Mouse (Mus musculus): Measurements from ENCODE around the gene Rps21. TPM values are rescaled to one million over a fixed set of nuclear protein-coding genes. Genes with fewer than 3 reads are reported as not detected.

Gene Rps21
- polyA plus RNA-seq (2016; fragmentation: Nextera tagmentation; extraction: Ambion mirVana) = 523 and 574 TPM in 2 replicates

DNA sequence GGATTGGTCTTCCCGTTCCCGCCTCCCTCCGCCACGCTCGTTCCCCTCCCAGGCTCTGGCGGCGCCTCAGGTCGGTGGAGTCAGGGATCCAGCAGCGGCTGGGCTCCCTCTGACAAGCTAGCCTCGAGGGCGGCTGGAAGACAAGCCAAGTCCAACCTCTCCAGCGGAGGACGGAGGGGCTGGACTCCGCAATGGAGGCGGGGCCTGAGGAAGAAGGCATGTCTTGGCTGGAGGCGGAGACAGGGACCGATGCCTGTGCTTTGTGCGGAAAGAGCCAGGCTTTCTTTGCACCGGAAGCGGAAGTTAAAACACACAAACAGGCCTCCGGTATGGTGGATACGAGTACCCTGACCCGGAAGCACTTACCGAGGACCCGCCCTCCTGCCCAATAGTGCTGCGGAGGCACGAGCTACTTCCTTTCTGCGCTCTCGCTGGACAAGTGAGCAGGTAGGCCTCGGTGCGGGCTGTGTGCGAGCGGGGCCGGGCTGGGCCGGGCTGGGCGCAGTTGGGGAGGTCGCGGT is at the start of gene Rps21:
Gene Rps21 (plus strand): TSS at position 377 of the 521 bp plus-strand sequence.
- no peaks in the 10 kb centered on the region for H3K9me3 ChIP-seq
- WGBS = 0% methylated on average over 38 of the region's 38 CpGs
- H3K27me3 ChIP-seq = no peaks in the 10 kb centered on the region
- H3K4me1 ChIP-seq = peaks cover 13% of the 10 kb centered on the region
- H3K27ac ChIP-seq = peak within 1 kb of the TSS; percentile 89
- ATAC-seq (ENCODE audit: insufficient number of reproducible peaks, insufficient read depth, low FRiP score, low TSS enrichment) = peak; percentile 95
- H3K4me3 ChIP-seq = peak within 1 kb of the TSS; percentile 80
- peak within 1 kb of the TSS; percentile 80 for H3K4me2 ChIP-seq (replicated peaks)
- peak within 1 kb of the TSS; percentile 87 for H3K9ac ChIP-seq
- H3K36me3 ChIP-seq = peaks cover 39% of the 10 kb centered on the region

DNA sequence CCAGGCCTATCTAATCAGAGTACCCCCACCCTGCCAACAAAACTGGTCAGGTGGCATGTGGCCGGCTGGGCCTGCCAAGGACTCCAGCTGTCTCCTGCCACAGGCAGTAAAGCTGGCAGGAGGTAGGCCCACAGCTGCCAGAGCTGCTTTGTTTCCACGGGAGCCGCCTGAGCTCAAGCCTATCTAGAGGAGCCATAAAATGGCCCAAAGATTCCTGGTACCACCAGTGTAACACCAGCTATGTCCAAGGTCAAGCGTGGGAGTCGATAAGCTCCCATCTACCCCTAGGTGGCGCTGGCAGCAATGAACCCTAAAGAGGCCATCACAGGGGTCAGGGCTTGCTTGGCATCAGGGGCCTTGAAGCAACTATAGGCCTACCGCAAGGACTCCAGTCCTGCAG is 49.3 kb upstream of the Rps21 start:
- no peak for ATAC-seq (ENCODE audit: insufficient number of reproducible peaks, insufficient read depth, low FRiP score, low TSS enrichment)

DNA sequence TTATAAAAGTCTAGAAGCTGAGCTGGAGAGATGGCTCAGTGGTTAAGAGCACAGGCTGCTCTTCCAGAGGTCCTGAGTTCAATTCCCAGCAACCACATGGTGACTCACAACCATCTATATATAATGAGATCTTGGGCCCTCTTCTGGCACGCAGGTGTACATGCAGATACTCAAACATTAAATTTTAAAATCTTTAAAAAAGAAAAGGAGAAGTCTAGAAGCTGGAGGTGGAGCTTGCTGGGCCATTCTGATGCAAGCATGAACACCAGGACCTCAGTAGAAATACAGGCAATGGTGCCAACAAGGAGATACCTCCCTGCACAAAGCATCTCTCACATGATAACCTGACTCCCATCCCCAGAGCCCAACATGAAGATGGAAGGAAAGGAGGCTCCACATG is 48.2 kb upstream of the Rps21 start:
- Histone ChIP-seq H3K4me3 (no peak overlapping the region), H3K4me1 (no peaks in the 10 kb centered on the region), H3K27ac (no peak overlapping the region), H3K36me3 (no peaks in the 10 kb centered on the region), H3K4me2 (replicated peaks) (no peak overlapping the region), H3K27me3 (no peaks in the 10 kb centered on the region), H3K9ac (no peak overlapping the region), H3K9me3 (no peaks in the 10 kb centered on the region)
- ATAC-seq (ENCODE audit: insufficient number of reproducible peaks, insufficient read depth, low FRiP score, low TSS enrichment) = no peak
- 92% methylated on average over 1 of the region's 1 CpGs for WGBS

More for the DNA sequence above, 49.3 kb upstream of the Rps21 start:
- H3K9ac ChIP-seq = no peak overlapping the region
- no peaks in the 10 kb centered on the region for H3K9me3 ChIP-seq
- H3K36me3 ChIP-seq = no peaks in the 10 kb centered on the region
- H3K27ac ChIP-seq = no peak overlapping the region
- 74% methylated on average over 7 of the region's 7 CpGs for WGBS
- no peak overlapping the region for H3K4me2 ChIP-seq (replicated peaks)
- no peaks in the 10 kb centered on the region for H3K4me1 ChIP-seq
- no peaks in the 10 kb centered on the region for H3K27me3 ChIP-seq
- no peak overlapping the region for H3K4me3 ChIP-seq

DNA sequence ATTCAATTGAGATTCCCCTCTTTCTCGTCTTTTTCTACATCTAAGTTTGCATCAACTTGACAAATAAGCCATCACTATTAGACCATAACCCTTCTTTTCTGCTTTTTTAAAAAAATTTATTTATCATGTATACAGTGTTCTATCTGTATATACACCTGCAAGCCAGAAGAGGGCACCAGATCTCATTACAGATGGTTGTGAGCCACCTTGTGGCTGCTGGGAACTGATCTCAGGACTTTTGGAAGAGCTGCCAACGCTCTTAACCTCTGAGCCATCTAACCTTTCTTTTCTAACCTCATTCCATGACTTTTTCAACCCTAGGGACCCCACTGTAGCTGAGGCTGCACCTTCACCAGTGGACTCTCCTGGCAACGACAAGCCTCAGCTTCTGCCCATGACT is 44.9 kb upstream of the Rps21 start:
- 92% methylated on average over 3 of the region's 3 CpGs for WGBS
- Histone ChIP-seq H3K9me3 (no peaks in the 10 kb centered on the region), H3K4me1 (peaks cover 7% of the 10 kb centered on the region), H3K27ac (no peak overlapping the region), H3K9ac (no peak overlapping the region), H3K4me2 (replicated peaks) (no peak overlapping the region), H3K27me3 (no peaks in the 10 kb centered on the region), H3K36me3 (no peaks in the 10 kb centered on the region), H3K4me3 (no peak overlapping the region)
- no peak for ATAC-seq (ENCODE audit: insufficient number of reproducible peaks, insufficient read depth, low FRiP score, low TSS enrichment)

DNA sequence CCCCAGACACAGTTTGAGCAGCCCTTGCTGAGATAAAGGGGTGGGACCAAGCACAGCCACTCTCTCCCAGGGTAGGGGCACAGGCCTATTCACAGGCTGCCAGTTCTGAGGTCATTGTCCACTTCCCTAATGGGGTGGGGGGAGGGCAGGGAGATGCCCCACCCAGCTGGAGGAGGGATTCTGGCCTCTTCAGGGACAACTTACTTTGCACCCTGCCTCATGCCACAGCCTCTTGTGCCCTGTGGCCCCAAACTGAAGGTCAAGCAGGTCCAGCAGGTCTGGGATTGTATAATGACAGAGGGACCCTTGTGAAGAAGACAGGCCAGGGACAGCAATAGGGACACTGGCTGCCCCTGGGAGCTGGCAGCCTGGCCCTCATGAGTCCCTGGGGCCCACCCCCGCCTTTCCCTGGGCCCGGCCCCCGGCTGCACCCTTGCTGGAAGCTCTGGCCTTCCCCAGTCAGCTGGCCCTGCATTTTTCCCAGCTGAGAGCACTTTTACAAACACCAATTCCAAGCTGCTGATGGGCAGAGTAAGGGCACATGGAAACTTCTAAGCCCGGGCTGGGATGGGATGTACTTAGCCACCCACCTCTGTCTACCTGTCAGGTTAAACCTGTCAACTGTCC is 42.7 kb upstream of the Rps21 start:
- Histone ChIP-seq H3K4me1 (peaks cover 9% of the 10 kb centered on the region), H3K36me3 (no peaks in the 10 kb centered on the region), H3K9me3 (no peaks in the 10 kb centered on the region), H3K4me3 (no peak overlapping the region), H3K4me2 (replicated peaks) (no peak overlapping the region), H3K9ac (no peak overlapping the region), H3K27ac (no peak overlapping the region), H3K27me3 (no peaks in the 10 kb centered on the region)
- WGBS = 78% methylated on average over 4 of the region's 4 CpGs
- ATAC-seq (ENCODE audit: insufficient number of reproducible peaks, insufficient read depth, low FRiP score, low TSS enrichment) = no peak

DNA sequence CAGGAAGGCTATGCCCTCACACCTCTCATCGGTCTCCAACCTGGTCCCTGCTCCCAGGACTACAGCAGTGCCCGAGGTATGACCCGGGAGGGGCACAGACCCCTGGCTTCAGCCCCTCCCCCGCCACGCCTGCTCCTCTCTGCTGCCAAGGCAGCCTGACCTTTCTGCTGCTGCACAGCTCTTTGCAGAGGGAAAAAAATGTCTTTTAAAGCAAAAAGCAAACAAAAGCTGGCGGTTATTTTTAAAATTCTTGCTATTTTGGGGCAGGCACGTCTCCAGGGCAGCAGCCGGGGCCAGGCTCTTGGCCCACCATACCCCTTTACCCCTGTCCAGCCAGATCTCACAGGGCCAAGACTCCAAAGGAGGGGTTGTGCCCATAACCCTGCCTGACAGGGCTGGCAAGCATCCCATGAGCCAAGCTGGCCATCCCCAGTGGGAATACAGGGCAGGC is 42.1 kb upstream of the Rps21 start:
- Histone ChIP-seq H3K27me3 (no peaks in the 10 kb centered on the region), H3K4me2 (replicated peaks) (no peak overlapping the region), H3K9me3 (no peaks in the 10 kb centered on the region), H3K27ac (no peak overlapping the region), H3K4me1 (peaks cover 9% of the 10 kb centered on the region), H3K36me3 (no peaks in the 10 kb centered on the region; the same call in 1 of the 2 replicates), H3K9ac (no peak overlapping the region), H3K4me3 (no peak overlapping the region)
- no peak for ATAC-seq (ENCODE audit: insufficient number of reproducible peaks, insufficient read depth, low FRiP score, low TSS enrichment)
- 55% methylated on average over 8 of the region's 8 CpGs for WGBS

DNA sequence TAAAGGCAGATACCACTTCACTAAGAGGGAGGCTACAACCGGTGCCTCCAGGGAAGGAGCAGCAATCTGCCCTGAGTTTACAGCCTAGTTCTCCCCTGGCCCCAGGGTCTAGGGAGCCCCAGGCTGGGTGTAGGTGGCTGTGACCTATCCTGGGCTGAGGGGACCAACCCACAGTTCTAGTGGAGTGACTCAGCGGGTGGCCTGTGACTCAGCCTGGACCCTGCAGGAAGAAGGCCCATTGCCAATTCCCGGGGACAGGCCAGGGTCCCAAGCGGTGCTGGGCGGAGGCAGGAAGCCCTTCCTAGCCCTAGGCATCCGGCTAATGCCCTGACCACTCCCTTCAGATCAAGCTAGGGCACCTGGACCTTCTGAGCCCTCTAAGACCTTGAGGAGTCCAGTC is 41.2 kb upstream of the Rps21 start:
- Histone ChIP-seq H3K4me2 (replicated peaks) (no peak overlapping the region), H3K27ac (no peak overlapping the region), H3K9me3 (no peaks in the 10 kb centered on the region), H3K4me3 (no peak overlapping the region), H3K36me3 (no peaks in the 10 kb centered on the region; the same call in 1 of the 2 replicates), H3K4me1 (peaks cover 9% of the 10 kb centered on the region), H3K9ac (no peak overlapping the region), H3K27me3 (no peaks in the 10 kb centered on the region)
- no peak for ATAC-seq (ENCODE audit: insufficient number of reproducible peaks, insufficient read depth, low FRiP score, low TSS enrichment)
- 81% methylated on average over 6 of the region's 6 CpGs for WGBS

DNA sequence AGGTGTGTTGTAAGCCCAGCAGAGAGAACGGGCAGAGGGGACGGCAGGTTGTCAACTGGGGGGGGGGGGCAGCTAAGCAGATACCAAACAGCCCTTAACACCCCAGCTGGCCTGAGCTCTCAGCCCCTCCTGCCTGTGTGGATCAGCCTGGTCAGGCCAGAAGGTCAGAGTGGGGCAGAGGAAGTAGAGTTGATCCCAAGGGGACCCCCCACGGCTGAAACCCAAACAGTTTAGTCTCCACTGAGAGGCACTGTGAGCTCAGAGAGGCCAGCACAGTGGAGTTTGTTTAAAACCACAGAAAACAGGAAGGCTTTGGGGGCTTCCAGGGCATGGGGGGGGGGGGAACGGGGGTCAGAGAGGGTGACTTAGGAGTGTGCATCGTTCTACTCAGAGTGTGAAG is 40.3 kb upstream of the Rps21 start:
- Histone ChIP-seq H3K27me3 (no peaks in the 10 kb centered on the region), H3K27ac (no peak overlapping the region), H3K36me3 (no peaks in the 10 kb centered on the region; the same call in 1 of the 2 replicates), H3K9me3 (no peaks in the 10 kb centered on the region), H3K4me2 (replicated peaks) (no peak overlapping the region), H3K9ac (no peak overlapping the region), H3K4me3 (no peak overlapping the region), H3K4me1 (peaks cover 10% of the 10 kb centered on the region)
- WGBS = 46% methylated on average over 5 of the region's 5 CpGs
- no peak for ATAC-seq (ENCODE audit: insufficient number of reproducible peaks, insufficient read depth, low FRiP score, low TSS enrichment)

DNA sequence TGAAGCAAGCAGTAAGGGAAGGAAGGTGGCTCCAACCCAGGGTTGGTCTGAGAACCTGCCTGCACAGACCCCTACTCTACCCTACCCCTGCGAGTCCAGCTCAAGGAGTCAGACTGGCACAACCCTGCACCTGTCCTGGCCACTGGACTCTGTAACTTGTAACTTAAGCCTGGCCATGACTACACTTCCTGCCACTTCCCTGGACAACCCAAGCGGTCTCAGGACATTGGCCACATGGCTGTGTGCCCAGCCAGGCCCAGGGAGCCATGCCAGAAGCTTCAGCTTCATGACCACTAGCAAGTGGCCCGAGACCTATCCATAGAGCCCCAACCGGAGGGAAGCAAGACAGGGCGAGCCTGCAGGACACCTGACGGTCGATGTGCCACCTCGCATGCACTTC is 39.6 kb upstream of the Rps21 start:
- H3K27ac ChIP-seq = 0 out of 2 replicates have a peak overlapping the region, but pooled peaks have one; percentile 23
- no peak for ATAC-seq (ENCODE audit: insufficient number of reproducible peaks, insufficient read depth, low FRiP score, low TSS enrichment)
- no peaks in the 10 kb centered on the region for H3K9me3 ChIP-seq
- peaks cover 17% of the 10 kb centered on the region for H3K4me1 ChIP-seq
- H3K27me3 ChIP-seq = no peaks in the 10 kb centered on the region
- no peak overlapping the region for H3K4me3 ChIP-seq
- H3K36me3 ChIP-seq = no peaks in the 10 kb centered on the region; the same call in 1 of the 2 replicates
- WGBS = 86% methylated on average over 8 of the region's 8 CpGs
- no peak overlapping the region for H3K4me2 ChIP-seq (replicated peaks)
- no peak overlapping the region for H3K9ac ChIP-seq

DNA sequence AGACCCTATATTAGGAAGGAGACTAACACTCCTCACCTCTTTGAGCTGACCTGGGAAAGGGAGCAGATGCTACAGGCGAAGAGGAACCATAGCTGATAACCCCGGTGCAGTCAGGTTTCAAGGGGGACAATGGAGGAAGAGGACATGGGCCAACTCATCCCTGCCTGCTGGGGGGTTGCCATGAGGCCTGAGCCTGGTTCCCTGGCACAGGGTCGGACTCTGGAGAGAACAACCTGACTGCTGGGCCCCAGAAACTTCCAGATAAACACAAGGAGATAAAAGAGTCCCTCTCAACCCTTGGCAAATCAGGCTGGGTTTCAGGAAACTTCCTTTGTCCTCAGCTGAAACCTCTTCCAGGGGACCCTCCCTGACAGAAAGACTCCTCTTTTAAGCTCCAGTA is 38.9 kb upstream of the Rps21 start:
- Histone ChIP-seq H3K27ac (no peak overlapping the region), H3K9me3 (no peaks in the 10 kb centered on the region), H3K36me3 (no peaks in the 10 kb centered on the region; the same call in 1 of the 2 replicates), H3K4me3 (no peak overlapping the region), H3K27me3 (peaks cover 5% of the 10 kb centered on the region), H3K9ac (no peak overlapping the region), H3K4me1 (peaks cover 17% of the 10 kb centered on the region), H3K4me2 (replicated peaks) (no peak overlapping the region)
- WGBS = 86% methylated on average over 3 of the region's 3 CpGs
- ATAC-seq (ENCODE audit: insufficient number of reproducible peaks, insufficient read depth, low FRiP score, low TSS enrichment) = no peak

DNA sequence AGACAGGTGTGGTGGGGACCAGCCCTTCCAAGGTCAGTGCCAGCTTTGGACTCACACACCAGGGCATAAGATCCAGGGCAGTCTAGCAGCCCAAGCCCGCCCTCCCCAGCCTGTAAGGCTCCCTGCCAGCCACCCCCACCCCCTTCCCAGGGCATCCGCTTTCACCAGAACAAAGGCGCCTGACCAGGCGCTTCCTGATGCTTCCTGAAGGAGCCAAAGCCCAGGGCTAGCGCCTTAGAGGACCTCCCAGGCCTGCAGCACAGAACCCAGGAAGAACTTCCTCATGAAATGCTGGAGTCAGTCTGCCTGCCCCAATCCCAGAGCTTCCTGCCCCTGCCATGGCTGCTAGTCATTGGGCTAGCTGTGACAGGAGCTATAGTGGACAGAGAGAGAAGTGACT is 38.5 kb upstream of the Rps21 start:
- 27% methylated on average over 5 of the region's 5 CpGs for WGBS
- Histone ChIP-seq H3K27ac (peak overlapping the region; percentile 54; the same call in 1 of the 2 replicates), H3K9ac (no peak overlapping the region), H3K27me3 (peaks cover 9% of the 10 kb centered on the region), H3K4me1 (peaks cover 17% of the 10 kb centered on the region), H3K9me3 (no peaks in the 10 kb centered on the region), H3K36me3 (no peaks in the 10 kb centered on the region; the same call in 1 of the 2 replicates), H3K4me3 (no peak overlapping the region), H3K4me2 (replicated peaks) (no peak overlapping the region)
- ATAC-seq (ENCODE audit: insufficient number of reproducible peaks, insufficient read depth, low FRiP score, low TSS enrichment) = no peak
